Mouse (Mus musculus) CH12.LX (cell line): Measurements from ENCODE around the gene Uqcr10. TPM values are rescaled to one million over a fixed set of nuclear protein-coding genes. Genes with fewer than 3 reads are reported as not detected.

Source experiments
- DNase-seq: peaks from one replicate; pipeline ENCODE4 v3.0.0-alpha.2; 2013; ENCODE audit errors: extremely low read depth
- H3K27ac ChIP-seq: 2 replicates; pipeline ENCODE4 v1.5.1; 2012; ENCODE audit warnings: low read depth, mild to moderate bottlenecking, control low read depth, moderate library complexity; ENCODE audit not compliant: insufficient read depth
- H3K27me3 ChIP-seq: replicated peaks from 2 replicates; pipeline ENCODE3; 2012; ENCODE audit warnings: inconsistent platforms
- H3K36me3 ChIP-seq, 2 experiments: replicated peaks in 1 of 2; 2 replicates each; pipeline versions ENCODE3 to v1.6.1; 2012; ENCODE audit warnings: inconsistent platforms in 1 of 2, low read length in 1 of 2, mild to moderate bottlenecking in 1 of 2, mixed read lengths in 1 of 2, moderate library complexity in 1 of 2; ENCODE audit not compliant: control insufficient read depth in 1 of 2, insufficient read depth in 1 of 2
- H3K4me1 ChIP-seq, 2 experiments: 2 replicates each; pipeline ENCODE4 v1.6.1; 2012; ENCODE audit warnings: inconsistent platforms in 1 of 2, moderate library complexity in 1 of 2; ENCODE audit not compliant: insufficient read depth in 2 of 2, control insufficient read depth in 1 of 2
- H3K4me2 ChIP-seq: 2 replicates; pipeline ENCODE4 v1.6.1; 2012; ENCODE audit warnings: low read depth, mild to moderate bottlenecking, control low read depth; ENCODE audit not compliant: poor library complexity, insufficient read depth, severe bottlenecking
- H3K4me3 ChIP-seq, 3 experiments: fragments of 150-350 bp in 1 of 3; sonication (generic) in 1 of 3; replicated peaks in 1 of 3; 2 replicates each; pipeline versions ENCODE3 to v1.5.1; 2011 to 2012; ENCODE audit warnings: low read depth in 2 of 3, low read length in 2 of 3, mild to moderate bottlenecking in 2 of 3, moderate library complexity in 2 of 3, control low read depth in 1 of 3, improper control_type of control experiment in 1 of 3, inconsistent platforms in 1 of 3, mixed read lengths in 1 of 3; ENCODE audit not compliant: poor library complexity in 1 of 3
- H3K79me2 ChIP-seq: replicated peaks from 2 replicates; pipeline ENCODE4 v1.6.1; 2012; ENCODE audit warnings: mild to moderate bottlenecking, moderate library complexity; ENCODE audit not compliant: control insufficient read depth, poor library complexity, insufficient read depth, severe bottlenecking; ENCODE audit errors: extremely low read depth
- H3K9ac ChIP-seq: 2 replicates; pipeline ENCODE4 v1.6.1; 2012; ENCODE audit warnings: low read depth, mild to moderate bottlenecking, control low read depth, moderate library complexity; ENCODE audit not compliant: insufficient read depth
- H3K9me3 ChIP-seq: replicated peaks from 2 replicates; pipeline ENCODE3; 2012; ENCODE audit warnings: low read length, inconsistent platforms, mixed read lengths
- BHLHE40 ChIP-seq: IDR thresholded peaks from 2 replicates; pipeline ENCODE4 v1.6.1; 2011; ENCODE audit warnings: mild to moderate bottlenecking, low read depth, low read length, improper control_type of control experiment
- CHD1 ChIP-seq: IDR thresholded peaks from 2 replicates; pipeline ENCODE4 v1.6.1; 2012; ENCODE audit warnings: low read depth, low read length, improper control_type of control experiment, inconsistent platforms
- ELF1 ChIP-seq: IDR thresholded peaks from 2 replicates; pipeline ENCODE4 v1.6.1; 2014; ENCODE audit warnings: low read depth, mild to moderate bottlenecking, inconsistent platforms, low read length, improper control_type of control experiment
- EP300 ChIP-seq: IDR thresholded peaks from 2 replicates; pipeline ENCODE4 v1.6.1; 2011; ENCODE audit warnings: low read length, improper control_type of control experiment
- MAFK ChIP-seq: IDR thresholded peaks from 2 replicates; pipeline ENCODE4 v1.6.1; 2011; ENCODE audit warnings: low read length, improper control_type of control experiment; ENCODE audit not compliant: insufficient replicate concordance
- MAZ ChIP-seq: IDR thresholded peaks from 2 replicates; pipeline ENCODE4 v1.6.1; 2012; ENCODE audit warnings: low read depth, mild to moderate bottlenecking, inconsistent platforms, low read length, improper control_type of control experiment, moderate library complexity
- MYC ChIP-seq: IDR thresholded peaks from 2 replicates; pipeline ENCODE4 v1.6.1; 2011; ENCODE audit warnings: low read depth, mild to moderate bottlenecking, improper control_type of control experiment, low read length
- NELFE ChIP-seq: IDR thresholded peaks from 2 replicates; pipeline ENCODE4 v1.6.1; 2011; ENCODE audit warnings: low read depth, low read length, improper control_type of control experiment
- RAD21 ChIP-seq: IDR thresholded peaks from 2 replicates; pipeline ENCODE4 v1.6.1; 2011; ENCODE audit warnings: low read depth, mild to moderate bottlenecking, low read length, improper control_type of control experiment, moderate library complexity
- SMC3 ChIP-seq: IDR thresholded peaks from 2 replicates; pipeline ENCODE4 v1.6.1; 2011; ENCODE audit warnings: low read depth, low read length, improper control_type of control experiment
- TBP ChIP-seq: conservative IDR thresholded peaks from 2 replicates; pipeline ENCODE4 v1.6.1; 2011; ENCODE audit warnings: low read depth, low read length, improper control_type of control experiment
- TCF12 ChIP-seq: IDR thresholded peaks from 2 replicates; pipeline ENCODE4 v1.6.1; 2014; ENCODE audit warnings: low read depth, mild to moderate bottlenecking, inconsistent platforms, low read length, improper control_type of control experiment
- UBTF ChIP-seq: IDR thresholded peaks from 2 replicates; pipeline ENCODE4 v1.6.1; 2012; ENCODE audit warnings: low read depth, mild to moderate bottlenecking, inconsistent platforms, low read length, improper control_type of control experiment, moderate library complexity
- ZC3H11A ChIP-seq: IDR thresholded peaks from 2 replicates; pipeline ENCODE4 v1.6.1; 2012; ENCODE audit warnings: low read depth, mild to moderate bottlenecking, inconsistent platforms, low read length, improper control_type of control experiment
- ZMIZ1 ChIP-seq: IDR thresholded peaks from 2 replicates; pipeline ENCODE4 v1.6.1; 2012; ENCODE audit warnings: low read depth, mild to moderate bottlenecking, inconsistent platforms, low read length, improper control_type of control experiment
- ZNF384 ChIP-seq: IDR thresholded peaks from 2 replicates; pipeline ENCODE4 v1.6.1; 2012; ENCODE audit warnings: low read depth, low read length, improper control_type of control experiment, inconsistent platforms
- dilution Hi-C: fragments of 300-500 bp; cut with MboI; formaldehyde crosslinking; loops from 2 replicates; pipeline ENCODE4 v1.14.3; 2020; ENCODE audit warnings: low sequenced_read_pairs; ENCODE audit not compliant: extremely low pct_unique_long_range_greater_than_20kb, extremely low pct_ligation_motif_present
- in situ Hi-C: fragments of 300-500 bp; cut with MboI; formaldehyde crosslinking; loops from 3 replicates; pipeline ENCODE4 v1.14.3; 2019; ENCODE audit warnings: low sequenced_read_pairs, low pct_ligation_motif_present, low pct_unique_long_range_greater_than_20kb, mixed read lengths
- polyA plus RNA-seq: library from polyadenylated mRNA; unstranded; fragments of >175 nt; gene quantifications from 2 replicates; pipeline ENCODE4 v1.2.1, GENCODE M21; 2012; ENCODE audit warnings: low read depth; ENCODE audit not compliant: insufficient read length
- total RNA-seq, 2 experiments: library from RNA; depleted of rRNA; stranded (reverse); fragments of 300-350 nt in 1 of 2; fragments of >200 nt in 1 of 2; gene quantifications; 2 replicates each; pipeline ENCODE4 v1.2.3; 2012 to 2014

Uqcr10 gene
- total and polyA plus RNA-seq, 3 experiments, result 740 to 1,522 (median 1,007) TPM

GRCm38 (mm10) chr11:4745969-4746368, 41.8 kb upstream of the Uqcr10 start:
- in situ Hi-C loops, result no loop called here
- Histone ChIP-seq H3K27me3 (peaks cover 7% of the 10 kb centered on the region), H3K4me2 (no peak overlapping the region), H3K79me2 (no peaks in the 10 kb centered on the region), H3K36me3 (no peaks in the 10 kb centered on the region), H3K27ac (no peak overlapping the region), H3K4me1 (no peaks in the 10 kb centered on the region), H3K9me3 (peaks cover 10% of the 10 kb centered on the region), H3K4me3 (no peak overlapping the region), H3K9ac (no peak overlapping the region)
- TF ChIP-seq ZC3H11A (no peak), ZNF384 (no peak), NELFE (no peak)
- DNase-seq, result no peak
- dilution Hi-C loops, result no loop called here

- H3K36me3 ChIP-seq, result peaks cover 0 to under 1% of the 10 kb centered on the region in 2 experiments
- no peak for DNase-seq
- peaks cover 2% of the 10 kb centered on the region for H3K27me3 ChIP-seq
- no peak overlapping the region for H3K4me2 ChIP-seq
- no peak overlapping the region for H3K4me3 ChIP-seq
- in situ Hi-C loops (no loop called here), dilution Hi-C loops (no loop called here)
- peaks cover 10% of the 10 kb centered on the region for H3K9me3 ChIP-seq
- TF ChIP-seq ZMIZ1 (no peak), BHLHE40 (no peak), RAD21 (no peak), CHD1 (no peak), UBTF (no peak), ELF1 (no peak), TBP (no peak), MAFK (no peak), ZNF384 (no peak), MYC (no peak), SMC3 (no peak), MAZ (no peak)
- H3K9ac ChIP-seq, result no peak overlapping the region
- H3K27ac ChIP-seq, result no peak overlapping the region
- H3K79me2 ChIP-seq, result no peaks in the 10 kb centered on the region
- no peaks in the 10 kb centered on the region for H3K4me1 ChIP-seq
Observed at GRCm38 (mm10) chr11:4744691-4745090, 40.5 kb upstream of the Uqcr10 start.

GRCm38 (mm10) chr11:4740785-4741184, 36.6 kb upstream of the Uqcr10 start:
- no peak for DNase-seq
- dilution Hi-C loops (no loop called here), in situ Hi-C loops (no loop called here)
- Histone ChIP-seq H3K27me3 (no peaks in the 10 kb centered on the region), H3K9me3 (peaks cover under 1% of the 10 kb centered on the region), H3K9ac (no peak overlapping the region), H3K27ac (no peak overlapping the region), H3K36me3 (peaks cover 21 to 31% of the 10 kb centered on the region in 2 experiments), H3K79me2 (no peaks in the 10 kb centered on the region), H3K4me3 (no peak overlapping the region), H3K4me2 (no peak overlapping the region), H3K4me1 (peaks cover 4 to 15% of the 10 kb centered on the region in 2 experiments)
- TF ChIP-seq TCF12, result no peak
- TF ChIP-seq ZNF384, result no peak
- TF ChIP-seq EP300, result no peak
- TF ChIP-seq TBP, result no peak
